Mouse (Mus musculus) erythroblast, embryonic 14.5 days (primary cell): ENCODE results near the gene Wdr95. TPM values are rescaled to one million over a fixed set of nuclear protein-coding genes. Genes with fewer than 3 reads are reported as not detected.

Experiments
- H3K27me3 ChIP-seq: 2 replicates; pipeline ENCODE4 v1.6.1; 2012; ENCODE audit warnings: inconsistent platforms; ENCODE audit not compliant: control insufficient read depth
- H3K36me3 ChIP-seq: 2 replicates; pipeline ENCODE4 v1.6.1; 2012; ENCODE audit warnings: mild to moderate bottlenecking, inconsistent platforms; ENCODE audit not compliant: control insufficient read depth
- H3K4me1 ChIP-seq: 2 replicates; pipeline ENCODE4 v1.6.1; 2012; ENCODE audit warnings: inconsistent platforms; ENCODE audit not compliant: control insufficient read depth
- H3K4me3 ChIP-seq: replicated peaks from 2 replicates; pipeline ENCODE3; 2012; ENCODE audit warnings: moderate library complexity, mild to moderate bottlenecking, inconsistent platforms
- H3K9me3 ChIP-seq: 2 replicates; pipeline ENCODE4 v1.6.1; 2012; ENCODE audit warnings: low read length, inconsistent platforms, mixed read lengths; ENCODE audit not compliant: control insufficient read depth
- GATA1 ChIP-seq: IDR thresholded peaks from 2 replicates; pipeline ENCODE4 v1.6.1; 2012; ENCODE audit warnings: low read length, inconsistent platforms, mixed read lengths
- TAL1 ChIP-seq: IDR thresholded peaks from 3 replicates; pipeline ENCODE4 v1.6.1; 2012; ENCODE audit warnings: low read length, inconsistent platforms, mixed read lengths
- polyA plus RNA-seq: library from polyadenylated mRNA; stranded (reverse); fragments of >175 nt; gene quantifications from 2 replicates; pipeline ENCODE4 v1.2.3, GENCODE M21; 2012

Gene Wdr95
- polyA plus RNA-seq, 1 experiment, result not detected

DNA sequence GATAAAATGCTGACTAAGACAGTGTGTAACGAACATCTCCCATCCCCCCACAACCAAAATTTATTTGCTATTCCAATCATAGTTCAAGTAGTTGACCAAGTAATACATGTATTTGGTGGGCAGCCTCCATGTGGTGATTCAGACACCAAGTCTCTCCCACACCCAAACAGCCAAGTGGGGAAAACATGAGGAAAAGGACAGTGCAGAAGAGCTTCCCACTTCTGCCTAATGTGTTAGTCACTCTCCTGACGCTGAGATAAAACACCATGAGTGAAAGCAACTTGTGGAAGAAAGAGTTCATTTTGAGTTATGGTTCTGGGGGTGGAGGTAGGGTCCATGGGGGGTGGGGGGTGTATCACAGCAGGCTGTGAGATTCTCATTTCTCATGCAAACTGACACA lies 5.4 kb downstream of the Wdr95 start:
- TF ChIP-seq TAL1 (no peak), GATA1 (no peak)

DNA sequence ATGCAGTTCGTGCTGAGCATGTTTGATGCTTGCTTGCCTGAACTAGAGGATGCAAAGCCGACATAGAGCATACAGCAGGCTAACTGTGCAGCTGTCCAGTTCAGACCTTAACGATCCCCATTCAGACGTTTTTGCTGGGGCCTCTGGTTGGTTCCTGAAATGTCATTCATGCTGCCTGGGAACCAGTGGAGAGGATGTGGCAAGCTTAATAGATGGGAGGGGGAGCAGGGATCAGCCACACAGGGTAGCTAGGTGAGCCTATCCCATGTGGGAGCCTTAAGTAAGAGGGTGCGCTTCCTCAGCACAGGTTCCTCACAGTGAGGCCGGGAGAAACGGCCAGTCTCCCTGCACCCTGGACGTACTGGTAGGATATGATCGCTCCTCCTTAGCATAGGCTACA lies 7.5 kb downstream of the Wdr95 start:
- no peaks in the 10 kb centered on the region for H3K27me3 ChIP-seq
- no peaks in the 10 kb centered on the region for H3K4me1 ChIP-seq
- TF ChIP-seq GATA1 (no peak), TAL1 (no peak)
- no peaks in the 10 kb centered on the region for H3K36me3 ChIP-seq
- H3K4me3 ChIP-seq, result no peak overlapping the region
- no peaks in the 10 kb centered on the region for H3K9me3 ChIP-seq

More for the DNA sequence above, 5.4 kb downstream of the Wdr95 start:
- no peaks in the 10 kb centered on the region for H3K9me3 ChIP-seq
- H3K4me3 ChIP-seq, result no peak overlapping the region
- H3K36me3 ChIP-seq, result no peaks in the 10 kb centered on the region
- no peaks in the 10 kb centered on the region for H3K4me1 ChIP-seq
- H3K27me3 ChIP-seq, result no peaks in the 10 kb centered on the region

DNA sequence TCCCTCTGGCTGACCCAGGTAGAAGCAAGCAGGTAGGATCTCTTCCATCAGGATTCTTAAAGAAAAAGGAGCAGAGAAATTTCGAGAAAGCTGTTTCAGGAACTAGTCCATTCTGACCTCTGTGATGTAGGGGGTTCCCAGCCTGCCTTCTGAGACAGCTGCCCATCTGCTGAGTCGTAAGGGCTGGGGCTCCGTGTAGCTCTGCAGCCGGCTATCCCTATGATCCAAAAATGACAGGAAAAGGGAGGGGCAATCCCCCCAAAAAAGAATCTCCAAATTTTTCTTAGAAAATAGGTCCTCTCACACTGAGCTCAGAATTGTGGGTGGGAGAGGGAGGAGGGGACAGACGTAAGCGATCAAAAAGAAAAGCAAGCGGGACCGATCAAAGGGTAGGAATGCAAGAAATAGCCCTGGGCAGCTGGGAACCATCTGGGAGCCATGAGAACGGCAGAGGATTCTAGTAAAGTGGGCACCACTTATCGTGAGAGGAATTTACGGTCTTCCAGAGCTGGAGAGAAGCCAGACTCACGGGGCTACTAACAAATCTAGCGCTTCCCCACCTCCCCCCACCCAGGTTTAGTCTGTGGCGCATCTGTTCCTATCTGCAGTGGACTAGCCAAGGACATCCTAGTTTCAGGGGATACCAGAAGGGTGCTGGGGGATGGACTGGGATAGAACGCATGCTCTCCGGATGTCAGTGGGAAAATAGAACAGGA lies 9.5 kb downstream of the Wdr95 start:
- Histone ChIP-seq H3K9me3 (no peaks in the 10 kb centered on the region), H3K27me3 (no peaks in the 10 kb centered on the region), H3K4me3 (no peak overlapping the region), H3K36me3 (no peaks in the 10 kb centered on the region), H3K4me1 (no peaks in the 10 kb centered on the region)
- TF ChIP-seq TAL1, result no peak
- no peak for TF ChIP-seq GATA1

DNA sequence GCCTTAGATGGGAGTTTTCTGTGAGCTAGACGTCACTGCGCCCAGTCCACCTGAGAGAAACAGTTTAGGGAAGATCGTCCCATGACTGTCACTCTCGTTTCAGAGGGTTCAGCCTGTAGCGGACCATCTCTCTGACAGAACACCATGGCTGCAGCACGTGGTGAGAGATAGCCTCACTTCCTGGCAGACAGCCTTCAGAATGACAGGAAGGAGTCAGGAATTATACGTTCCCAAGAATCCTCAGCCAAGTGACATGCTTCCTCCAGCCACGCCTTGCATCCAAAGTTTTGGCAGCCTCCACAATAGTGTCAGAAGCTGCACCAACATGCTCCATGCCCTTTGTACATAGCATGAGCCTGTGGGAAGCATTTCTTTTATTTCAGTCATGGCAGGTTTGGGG lies 10.1 kb downstream of the Wdr95 start:
- Histone ChIP-seq H3K9me3 (no peaks in the 10 kb centered on the region), H3K4me3 (no peak overlapping the region), H3K36me3 (no peaks in the 10 kb centered on the region), H3K27me3 (no peaks in the 10 kb centered on the region), H3K4me1 (no peaks in the 10 kb centered on the region)
- TF ChIP-seq GATA1 (no peak), TAL1 (no peak)

DNA sequence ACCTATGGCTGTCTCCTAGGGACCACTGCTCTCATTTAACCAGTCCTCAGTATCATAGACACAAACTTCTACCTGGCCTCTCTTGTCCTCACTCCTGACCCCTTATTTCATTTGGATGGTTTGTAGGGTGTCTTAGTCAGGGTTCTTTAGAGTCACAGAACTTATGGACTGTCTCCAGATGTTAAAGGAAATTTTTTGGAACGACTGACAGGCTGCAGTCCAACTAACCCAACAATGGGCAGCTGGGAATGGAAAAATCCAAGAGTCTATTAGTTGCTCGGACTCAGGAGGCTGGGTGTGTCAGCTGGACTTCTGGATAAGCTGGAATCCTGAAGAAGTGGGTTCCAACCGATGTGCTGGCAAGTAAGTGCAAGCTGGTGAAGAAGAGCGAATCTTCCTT lies 10.6 kb downstream of the Wdr95 start:
- TF ChIP-seq TAL1 (no peak), GATA1 (no peak)
- no peak overlapping the region for H3K4me3 ChIP-seq

DNA sequence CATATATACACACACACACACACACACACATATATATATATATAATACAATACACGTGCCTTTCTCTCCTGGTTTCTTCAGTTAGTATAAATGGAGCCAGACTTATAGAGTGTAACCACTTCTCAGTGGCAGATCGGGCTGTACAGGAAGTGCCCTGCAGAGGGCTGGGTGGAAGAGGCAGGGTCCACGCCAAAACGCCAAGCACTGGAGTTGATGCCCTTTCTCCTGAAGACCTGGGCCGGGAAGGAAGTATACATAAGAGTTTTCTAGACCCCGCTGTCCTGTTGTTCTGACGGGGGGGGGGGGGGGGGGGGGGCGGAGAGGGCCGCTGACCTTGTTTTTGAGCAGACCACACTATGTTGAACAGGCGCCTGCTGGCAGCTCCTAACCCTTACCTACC lies 22.7 kb downstream of the Wdr95 start:
- H3K27me3 ChIP-seq, result no peaks in the 10 kb centered on the region
- no peaks in the 10 kb centered on the region for H3K9me3 ChIP-seq
- TF ChIP-seq TAL1, result no peak
- TF ChIP-seq GATA1, result no peak

More for the DNA sequence above, 10.6 kb downstream of the Wdr95 start:
- no peaks in the 10 kb centered on the region for H3K27me3 ChIP-seq
- no peaks in the 10 kb centered on the region for H3K36me3 ChIP-seq
- no peaks in the 10 kb centered on the region for H3K9me3 ChIP-seq
- H3K4me1 ChIP-seq, result no peaks in the 10 kb centered on the region

DNA sequence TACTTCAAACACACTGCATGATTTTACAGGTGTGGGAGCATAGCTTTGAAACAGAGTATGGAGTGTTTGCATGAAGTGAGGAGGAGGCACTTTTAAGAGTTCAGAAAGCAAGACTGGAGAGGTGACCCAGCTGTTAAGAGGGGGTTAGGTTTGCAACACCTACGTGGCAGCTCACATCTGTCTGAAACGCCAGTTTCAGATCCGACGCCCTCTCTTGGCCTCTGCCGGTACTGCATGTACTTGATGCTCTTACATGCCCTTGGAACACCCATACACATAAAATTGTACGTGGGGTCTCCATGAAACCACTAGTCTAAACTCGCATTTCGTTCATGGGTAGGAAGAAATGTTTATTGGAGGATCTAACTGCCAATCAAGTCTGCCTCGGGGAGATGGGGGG lies 24.3 kb downstream of the Wdr95 start:
- Histone ChIP-seq H3K9me3 (no peaks in the 10 kb centered on the region), H3K4me1 (no peaks in the 10 kb centered on the region), H3K27me3 (no peaks in the 10 kb centered on the region), H3K4me3 (no peak overlapping the region), H3K36me3 (no peaks in the 10 kb centered on the region)
- TF ChIP-seq GATA1, result no peak
- no peak for TF ChIP-seq TAL1

More for the DNA sequence above, 22.7 kb downstream of the Wdr95 start:
- Histone ChIP-seq H3K4me3 (no peak overlapping the region), H3K36me3 (no peaks in the 10 kb centered on the region), H3K4me1 (no peaks in the 10 kb centered on the region)

DNA sequence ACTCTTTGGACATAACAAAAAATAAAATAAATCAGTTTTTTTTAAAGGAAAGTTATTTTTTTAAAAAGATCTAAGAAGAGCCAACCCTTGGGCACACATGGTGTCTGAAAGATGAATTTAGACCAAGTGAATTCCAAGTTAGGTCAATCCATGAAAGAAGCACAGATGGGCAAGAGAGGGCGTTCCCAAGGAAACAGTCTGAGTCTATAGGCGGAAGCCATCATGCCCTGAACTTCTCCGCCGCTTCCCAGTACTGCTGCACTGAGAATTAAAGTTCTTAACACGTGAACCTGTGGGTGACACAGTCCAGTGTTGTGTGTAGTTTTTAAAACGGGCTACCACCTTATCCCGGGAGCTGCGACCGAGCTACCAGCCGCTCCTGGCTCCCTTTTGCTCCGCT lies 24.9 kb downstream of the Wdr95 start:
- Histone ChIP-seq H3K4me3 (no peak overlapping the region), H3K27me3 (no peaks in the 10 kb centered on the region), H3K36me3 (no peaks in the 10 kb centered on the region), H3K4me1 (no peaks in the 10 kb centered on the region), H3K9me3 (no peaks in the 10 kb centered on the region)
- TF ChIP-seq TAL1 (no peak), GATA1 (no peak)

DNA sequence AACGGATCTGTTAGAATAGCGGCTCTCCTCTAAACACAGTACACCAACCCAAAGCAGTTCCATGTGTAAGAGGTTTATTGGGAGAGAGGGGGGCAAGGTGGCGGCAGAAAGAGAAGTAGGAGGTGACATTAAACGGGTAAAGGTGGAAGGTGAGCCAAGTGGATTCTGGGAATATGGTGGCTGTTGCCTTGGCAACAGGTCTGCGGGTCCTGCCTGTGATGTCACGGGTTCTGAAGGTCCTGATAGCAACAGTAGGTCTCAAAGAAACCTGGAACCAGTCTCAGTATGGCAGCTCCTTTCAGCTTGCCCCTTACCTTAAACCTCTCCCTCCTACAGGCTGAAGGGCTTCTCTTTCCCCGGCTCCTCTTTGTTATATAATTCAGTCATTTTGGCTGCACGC lies 25.9 kb downstream of the Wdr95 start:
- Histone ChIP-seq H3K9me3 (no peaks in the 10 kb centered on the region), H3K4me1 (no peaks in the 10 kb centered on the region), H3K27me3 (no peaks in the 10 kb centered on the region), H3K4me3 (no peak overlapping the region), H3K36me3 (no peaks in the 10 kb centered on the region)
- TF ChIP-seq TAL1 (no peak), GATA1 (no peak)

DNA sequence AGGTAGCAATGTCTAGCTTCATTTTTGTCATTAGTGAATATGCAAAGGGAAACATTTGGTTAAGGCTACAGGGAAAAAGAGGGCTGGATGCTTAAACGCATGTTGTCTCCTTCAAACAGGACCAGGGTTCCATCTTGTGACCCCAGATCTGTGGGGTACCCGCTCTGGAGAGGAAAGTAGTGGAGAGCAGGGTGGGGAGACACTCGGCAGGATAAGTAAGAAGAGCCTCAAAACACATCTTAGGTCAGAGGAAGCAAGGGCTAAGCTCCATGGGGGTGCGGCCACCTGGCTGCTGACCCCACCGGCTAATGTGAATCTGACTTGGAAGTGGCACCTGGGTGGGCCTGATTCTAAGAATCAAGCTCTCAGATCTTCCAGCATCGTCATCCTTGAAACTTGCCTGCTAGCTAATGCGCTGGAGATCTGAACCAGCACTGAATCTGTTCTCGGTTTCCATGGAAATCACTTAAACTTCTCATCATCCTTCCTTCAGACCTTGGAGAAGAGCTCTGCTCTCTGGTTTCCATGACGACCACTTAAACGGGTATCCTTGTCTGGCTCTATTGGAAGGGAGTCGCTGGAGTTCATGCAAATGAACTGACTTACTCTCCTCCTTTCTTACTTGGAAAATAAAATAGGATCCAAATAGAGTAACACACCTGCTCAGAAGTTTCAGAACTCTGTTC lies 32.6 kb downstream of the Wdr95 start:
- Histone ChIP-seq H3K36me3 (no peaks in the 10 kb centered on the region), H3K4me1 (no peaks in the 10 kb centered on the region), H3K4me3 (no peak overlapping the region), H3K9me3 (no peaks in the 10 kb centered on the region), H3K27me3 (no peaks in the 10 kb centered on the region)
- no peak for TF ChIP-seq TAL1
- TF ChIP-seq GATA1, result no peak
